Mouse (Mus musculus): ENCODE results near the gene Gdf1. TPM values are rescaled to one million over a fixed set of nuclear protein-coding genes. Genes with fewer than 3 reads are reported as not detected.

Gdf1 gene
- polyA plus RNA-seq, 1 experiment from 2014 or later, result 2.1 TPM

- no peak overlapping the region for H3K27ac ChIP-seq (ENCODE audit: low read depth)
- peaks cover 28% of the 10 kb centered on the region for H3K36me3 ChIP-seq (ENCODE audit: control insufficient read depth, insufficient read depth, low read length)
- H3K4me1 ChIP-seq (replicated peaks; ENCODE audit: control insufficient read depth, insufficient read depth, low read length), result peaks cover 31% of the 10 kb centered on the region
- no peaks in the 10 kb centered on the region for H3K27me3 ChIP-seq (replicated peaks; ENCODE audit: control insufficient read depth, insufficient read depth, low read length)
- no peak for ATAC-seq (replicated peaks; ENCODE audit: low FRiP score, low TSS enrichment, low read depth)
- peak overlapping the region; percentile 96 for H3K9ac ChIP-seq (ENCODE audit: low read length)
- WGBS, result 20% methylated on average over 3 of the region's 3 CpGs
- H3K4me3 ChIP-seq (ENCODE audit: low read depth, low read length), result peak overlapping the region; percentile 99
- H3K9me3 ChIP-seq (ENCODE audit: control insufficient read depth, low read length), result no peaks in the 10 kb centered on the region
- DNase-seq (ENCODE audit: low spot score), result no peak
- peak overlapping the region; percentile 100 for H3K4me2 ChIP-seq (ENCODE audit: low read length)
Observed at GRCm38 (mm10) chr8:70352000-70352384, 22.4 kb downstream of the Gdf1 start.

- WGBS, result under 1% methylated on average over 46 of the region's 64 CpGs
- H3K27me3 ChIP-seq (replicated peaks; ENCODE audit: control insufficient read depth, insufficient read depth, low read length), result no peaks in the 10 kb centered on the region
- H3K9ac ChIP-seq (ENCODE audit: low read length), result peak overlapping the region; percentile 96
- DNase-seq (ENCODE audit: low spot score) (no peak), ATAC-seq (replicated peaks; ENCODE audit: low FRiP score, low TSS enrichment, low read depth) (peak; percentile 63)
- peaks cover 31% of the 10 kb centered on the region for H3K4me1 ChIP-seq (replicated peaks; ENCODE audit: control insufficient read depth, insufficient read depth, low read length)
- peak overlapping the region; percentile 100 for H3K4me2 ChIP-seq (ENCODE audit: low read length)
- H3K36me3 ChIP-seq (ENCODE audit: control insufficient read depth, insufficient read depth, low read length), result peaks cover 26% of the 10 kb centered on the region
- H3K9me3 ChIP-seq (ENCODE audit: control insufficient read depth, low read length), result no peaks in the 10 kb centered on the region
- peak overlapping the region; percentile 86 for H3K27ac ChIP-seq (ENCODE audit: low read depth)
- H3K4me3 ChIP-seq (ENCODE audit: low read depth, low read length), result peak overlapping the region; percentile 99
Observed at GRCm38 (mm10) chr8:70352657-70353151, 23.1 kb downstream of the Gdf1 start.

GRCm38 (mm10) chr8:70353194-70353817, 23.7 kb downstream of the Gdf1 start, which contains the start of gene Upf1:
Gene Upf1 (minus strand): TSS chr8:70353278.
- peaks cover 20% of the 10 kb centered on the region for H3K36me3 ChIP-seq (ENCODE audit: control insufficient read depth, insufficient read depth, low read length)
- H3K9me3 ChIP-seq (ENCODE audit: control insufficient read depth, low read length), result no peaks in the 10 kb centered on the region
- H3K4me3 ChIP-seq (ENCODE audit: low read depth, low read length), result peak within 1 kb of the TSS; percentile 99
- under 1% methylated on average over 51 of the region's 69 CpGs for WGBS
- H3K4me1 ChIP-seq (replicated peaks; ENCODE audit: control insufficient read depth, insufficient read depth, low read length), result peaks cover 31% of the 10 kb centered on the region
- peak within 1 kb of the TSS; percentile 100 for H3K4me2 ChIP-seq (ENCODE audit: low read length)
- H3K27ac ChIP-seq (ENCODE audit: low read depth), result peak within 1 kb of the TSS; percentile 86
- peak; percentile 98 for DNase-seq (ENCODE audit: low spot score)
- H3K9ac ChIP-seq (ENCODE audit: low read length), result peak within 1 kb of the TSS; percentile 96
- peak; percentile 89 for ATAC-seq (replicated peaks; ENCODE audit: low FRiP score, low TSS enrichment, low read depth)
- no peaks in the 10 kb centered on the region for H3K27me3 ChIP-seq (replicated peaks; ENCODE audit: control insufficient read depth, insufficient read depth, low read length)

- no peak for ATAC-seq (replicated peaks; ENCODE audit: low FRiP score, low TSS enrichment, low read depth)
Observed at GRCm38 (mm10) chr8:70354004-70354403, 24.4 kb downstream of the Gdf1 start.

GRCm38 (mm10) chr8:70356111-70356510, 26.5 kb downstream of the Gdf1 start:
- no peaks in the 10 kb centered on the region for H3K36me3 ChIP-seq (ENCODE audit: control insufficient read depth, insufficient read depth, low read length)
- WGBS, result 85% methylated on average over 1 of the region's 1 CpGs
- no peak overlapping the region for H3K4me3 ChIP-seq (ENCODE audit: low read depth, low read length)
- peaks cover 19% of the 10 kb centered on the region for H3K4me1 ChIP-seq (replicated peaks; ENCODE audit: control insufficient read depth, insufficient read depth, low read length)
- no peak overlapping the region for H3K27ac ChIP-seq (ENCODE audit: low read depth)
- H3K4me2 ChIP-seq (ENCODE audit: low read length), result no peak overlapping the region
- ATAC-seq (replicated peaks; ENCODE audit: low FRiP score, low TSS enrichment, low read depth), result no peak
- no peak for DNase-seq (ENCODE audit: low spot score)
- no peak overlapping the region for H3K9ac ChIP-seq (ENCODE audit: low read length)
- H3K9me3 ChIP-seq (ENCODE audit: control insufficient read depth, low read length), result no peaks in the 10 kb centered on the region
- H3K27me3 ChIP-seq (replicated peaks; ENCODE audit: control insufficient read depth, insufficient read depth, low read length), result no peaks in the 10 kb centered on the region

More at GRCm38 (mm10) chr8:70354004-70354403, 24.4 kb downstream of the Gdf1 start:
- H3K4me2 ChIP-seq (ENCODE audit: low read length), result peak overlapping the region; percentile 82
- peak overlapping the region; percentile 59; the same call in 1 of the 2 replicates for H3K27ac ChIP-seq (ENCODE audit: low read depth)
- no peak for DNase-seq (ENCODE audit: low spot score)
- peak overlapping the region; percentile 99; the same call in 1 of the 2 replicates for H3K4me3 ChIP-seq (ENCODE audit: low read depth, low read length)
- H3K9ac ChIP-seq (ENCODE audit: low read length), result peak overlapping the region; percentile 53
- no peaks in the 10 kb centered on the region for H3K27me3 ChIP-seq (replicated peaks; ENCODE audit: control insufficient read depth, insufficient read depth, low read length)
- H3K36me3 ChIP-seq (ENCODE audit: control insufficient read depth, insufficient read depth, low read length), result peaks cover 14% of the 10 kb centered on the region
- H3K4me1 ChIP-seq (replicated peaks; ENCODE audit: control insufficient read depth, insufficient read depth, low read length), result peaks cover 28% of the 10 kb centered on the region
- 58% methylated on average over 4 of the region's 4 CpGs for WGBS
- no peaks in the 10 kb centered on the region for H3K9me3 ChIP-seq (ENCODE audit: control insufficient read depth, low read length)

GRCm38 (mm10) chr8:70359411-70359810, 29.8 kb downstream of the Gdf1 start:
- Histone ChIP-seq H3K9ac (ENCODE audit: low read length) (no peak overlapping the region), H3K27me3 (replicated peaks; ENCODE audit: control insufficient read depth, insufficient read depth, low read length) (no peaks in the 10 kb centered on the region), H3K4me1 (replicated peaks; ENCODE audit: control insufficient read depth, insufficient read depth, low read length) (no peaks in the 10 kb centered on the region), H3K4me2 (ENCODE audit: low read length) (no peak overlapping the region), H3K27ac (ENCODE audit: low read depth) (no peak overlapping the region), H3K36me3 (ENCODE audit: control insufficient read depth, insufficient read depth, low read length) (no peaks in the 10 kb centered on the region), H3K4me3 (ENCODE audit: low read depth, low read length) (no peak overlapping the region), H3K9me3 (ENCODE audit: control insufficient read depth, low read length) (no peaks in the 10 kb centered on the region)
- 31% methylated on average over 3 of the region's 3 CpGs for WGBS
- DNase-seq (ENCODE audit: low spot score) (no peak), ATAC-seq (replicated peaks; ENCODE audit: low FRiP score, low TSS enrichment, low read depth) (no peak)

- H3K9ac ChIP-seq (ENCODE audit: low read length), result no peak overlapping the region
- no peaks in the 10 kb centered on the region for H3K27me3 ChIP-seq (replicated peaks; ENCODE audit: control insufficient read depth, insufficient read depth, low read length)
- no peaks in the 10 kb centered on the region for H3K36me3 ChIP-seq (ENCODE audit: control insufficient read depth, insufficient read depth, low read length)
- 53% methylated on average over 4 of the region's 4 CpGs for WGBS
- H3K27ac ChIP-seq (ENCODE audit: low read depth), result no peak overlapping the region
- H3K4me3 ChIP-seq (ENCODE audit: low read depth, low read length), result no peak overlapping the region
- DNase-seq (ENCODE audit: low spot score) (no peak), ATAC-seq (replicated peaks; ENCODE audit: low FRiP score, low TSS enrichment, low read depth) (no peak)
- no peaks in the 10 kb centered on the region for H3K4me1 ChIP-seq (replicated peaks; ENCODE audit: control insufficient read depth, insufficient read depth, low read length)
- H3K4me2 ChIP-seq (ENCODE audit: low read length), result no peak overlapping the region
- no peaks in the 10 kb centered on the region for H3K9me3 ChIP-seq (ENCODE audit: control insufficient read depth, low read length)
Observed at GRCm38 (mm10) chr8:70360769-70361168, 31.2 kb downstream of the Gdf1 start.

GRCm38 (mm10) chr8:70361484-70362032, 31.9 kb downstream of the Gdf1 start:
- DNase-seq (ENCODE audit: low spot score), result no peak
- Histone ChIP-seq H3K9ac (ENCODE audit: low read length) (no peak overlapping the region), H3K27ac (ENCODE audit: low read depth) (no peak overlapping the region), H3K9me3 (ENCODE audit: control insufficient read depth, low read length) (no peaks in the 10 kb centered on the region), H3K36me3 (ENCODE audit: control insufficient read depth, insufficient read depth, low read length) (no peaks in the 10 kb centered on the region), H3K27me3 (replicated peaks; ENCODE audit: control insufficient read depth, insufficient read depth, low read length) (no peaks in the 10 kb centered on the region), H3K4me3 (ENCODE audit: low read depth, low read length) (no peak overlapping the region), H3K4me2 (ENCODE audit: low read length) (no peak overlapping the region), H3K4me1 (replicated peaks; ENCODE audit: control insufficient read depth, insufficient read depth, low read length) (no peaks in the 10 kb centered on the region)
- WGBS, result 74% methylated on average over 10 of the region's 10 CpGs
- ATAC-seq (replicated peaks; ENCODE audit: low FRiP score, low TSS enrichment, low read depth), result no peak

All from intestine, embryonic 14.5 days (tissue).